Mouse (Mus musculus) hindbrain, embryonic 12.5 days (tissue): ENCODE data around the gene Ripply2. TPM values are rescaled to one million over a fixed set of nuclear protein-coding genes. Genes with fewer than 3 reads are reported as not detected.

Experiments used
- ATAC-seq: fragments of 200-750 bp; cut with Nextera tagmentation; 2 replicates; pipeline ENCODE4 v1.8.0; 2017; ENCODE audit warnings: moderate TSS enrichment; ENCODE audit not compliant: low FRiP score
- H3K27ac ChIP-seq: fragments of 300-500 bp; sonication (generic); 2 replicates; pipeline ENCODE4 v1.5.1; 2016; ENCODE audit warnings: mild to moderate bottlenecking
- H3K27me3 ChIP-seq: fragments of 300-500 bp; sonication (generic); 2 replicates; pipeline ENCODE4 v1.6.1; 2016; ENCODE audit warnings: mild to moderate bottlenecking
- H3K36me3 ChIP-seq: fragments of 300-500 bp; sonication (generic); 2 replicates; pipeline ENCODE4 v1.6.1; 2016; ENCODE audit warnings: mild to moderate bottlenecking
- H3K4me1 ChIP-seq: fragments of 300-500 bp; sonication (generic); 2 replicates; pipeline ENCODE4 v1.6.1; 2016
- H3K4me2 ChIP-seq: fragments of 300-500 bp; sonication (generic); replicated peaks from 2 replicates; pipeline ENCODE4 v1.6.1; 2016; ENCODE audit warnings: mild to moderate bottlenecking
- H3K4me3 ChIP-seq: fragments of 300-500 bp; sonication (generic); 2 replicates; pipeline ENCODE4 v1.5.1; 2016; ENCODE audit warnings: mild to moderate bottlenecking
- H3K9ac ChIP-seq: fragments of 300-500 bp; sonication (generic); 2 replicates; pipeline ENCODE4 v1.6.1; 2016; ENCODE audit warnings: mild to moderate bottlenecking, moderate library complexity
- H3K9me3 ChIP-seq: fragments of 300-500 bp; sonication (generic); replicated peaks from 2 replicates; pipeline ENCODE4 v1.6.1; 2016; ENCODE audit warnings: mild to moderate bottlenecking
- whole genome bisulfite sequencing: fragments of 180-500 bp; shearing (Covaris S2); methylation state at CpG from one replicate; pipeline ENCODE4 v1.1.7; 2016; 5-methylcytosine and 5-hydroxymethylcytosine counted together
- polyA plus RNA-seq: library from polyadenylated mRNA; unstranded; fragments of >200 nt; fragmentation: Nextera tagmentation; extraction: Ambion mirVana; gene quantifications from 2 replicates; pipeline ENCODE4 v1.2.1, GENCODE M21; 2016

The Ripply2 gene
- polyA plus RNA-seq, 1 experiment from 2014 or later, result 2.2 TPM

- H3K4me2 ChIP-seq, result no peak overlapping the region
- H3K4me3 ChIP-seq, result no peak overlapping the region
- no peaks in the 10 kb centered on the region for H3K9me3 ChIP-seq
- H3K36me3 ChIP-seq, result peaks cover 16% of the 10 kb centered on the region; the same call in 1 of the 2 replicates
- no peak overlapping the region for H3K27ac ChIP-seq
- no peaks in the 10 kb centered on the region for H3K4me1 ChIP-seq
- WGBS, result 70% methylated on average over 2 of the region's 2 CpGs
- H3K27me3 ChIP-seq, result no peaks in the 10 kb centered on the region
- no peak overlapping the region for H3K9ac ChIP-seq
- ATAC-seq, result no peak
Observed at GRCm38 (mm10) chr9:87034831-87035580, 19.7 kb downstream of the Ripply2 start.

GRCm38 (mm10) chr9:87049425-87049824, 34.1 kb downstream of the Ripply2 start:
- Histone ChIP-seq H3K27ac (no peak overlapping the region), H3K9me3 (no peaks in the 10 kb centered on the region), H3K4me2 (no peak overlapping the region), H3K9ac (no peak overlapping the region), H3K27me3 (no peaks in the 10 kb centered on the region), H3K4me3 (no peak overlapping the region), H3K36me3 (peaks cover 13% of the 10 kb centered on the region), H3K4me1 (no peaks in the 10 kb centered on the region)
- no peak for ATAC-seq
- whole genome bisulfite sequencing, result 81% methylated on average over 4 of the region's 4 CpGs

GRCm38 (mm10) chr9:87055547-87056235, 40.4 kb downstream of the Ripply2 start:
- Histone ChIP-seq H3K4me1 (no peaks in the 10 kb centered on the region), H3K4me3 (no peak overlapping the region), H3K27ac (no peak overlapping the region), H3K9me3 (no peaks in the 10 kb centered on the region), H3K27me3 (no peaks in the 10 kb centered on the region), H3K4me2 (no peak overlapping the region), H3K9ac (no peak overlapping the region), H3K36me3 (peaks cover 32% of the 10 kb centered on the region)
- no peak for ATAC-seq
- 90% methylated on average over 11 of the region's 11 CpGs for WGBS

- H3K4me1 ChIP-seq, result no peaks in the 10 kb centered on the region
- H3K9ac ChIP-seq, result no peak overlapping the region
- no peak for ATAC-seq
- peaks cover 52% of the 10 kb centered on the region for H3K36me3 ChIP-seq
- no peaks in the 10 kb centered on the region for H3K9me3 ChIP-seq
- no peaks in the 10 kb centered on the region for H3K27me3 ChIP-seq
- H3K4me2 ChIP-seq, result no peak overlapping the region
- WGBS, result 75% methylated on average over 5 of the region's 5 CpGs
- H3K4me3 ChIP-seq, result no peak overlapping the region
- no peak overlapping the region for H3K27ac ChIP-seq
Observed at GRCm38 (mm10) chr9:87062337-87062736, 47.0 kb downstream of the Ripply2 start.

- 90% methylated on average over 1 of the region's 1 CpGs for WGBS
- Histone ChIP-seq H3K9me3 (0 out of 2 replicates have a peak, but pooled peaks cover 10% of the 10 kb centered on the region), H3K4me1 (no peaks in the 10 kb centered on the region), H3K4me3 (no peak overlapping the region), H3K9ac (no peak overlapping the region), H3K27ac (no peak overlapping the region), H3K36me3 (peaks cover 50% of the 10 kb centered on the region), H3K27me3 (no peaks in the 10 kb centered on the region), H3K4me2 (no peak overlapping the region)
- no peak for ATAC-seq
Observed at GRCm38 (mm10) chr9:87068160-87068559, 52.8 kb downstream of the Ripply2 start.

Other genes with a start within 250 kb of the Ripply2 start
- gene Snap91, start 134.9 kb upstream of the Ripply2 start, polyA plus RNA-seq, result 52.9 and 60.4 TPM in 2 replicates
- 101 and 102 TPM in 2 replicates for gene Cyb5r4, start 6.5 kb downstream of the Ripply2 start, polyA plus RNA-seq
- gene Mrap2, start 128.8 kb downstream of the Ripply2 start, polyA plus RNA-seq, result 0.35 and 0.59 TPM in 2 replicates
- gene Cep162, start 240.0 kb downstream of the Ripply2 start, polyA plus RNA-seq, result 9.5 and 10.4 TPM in 2 replicates